Mouse (Mus musculus) brain, embryonic 14.5 days (tissue): ENCODE measurements around the gene Rufy4. TPM values are rescaled to one million over a fixed set of nuclear protein-coding genes. Genes with fewer than 3 reads are reported as not detected.

Source experiments
- DNase-seq: peaks from one replicate; pipeline ENCODE4 v3.0.0-alpha.2; 2011; ENCODE audit warnings: low read depth
- CTCF ChIP-seq: fragments of 200-500 bp; IDR thresholded peaks from 2 replicates; pipeline ENCODE4 v1.5.1; 2012; ENCODE audit warnings: inconsistent platforms, mild to moderate bottlenecking, moderate library complexity, borderline replicate concordance; ENCODE audit not compliant: insufficient read depth, insufficient read length; ENCODE audit errors: extremely low read depth
- POLR2A ChIP-seq: fragments of 200-500 bp; IDR thresholded peaks from 2 replicates; pipeline ENCODE4 v1.6.1; 2012; ENCODE audit warnings: mild to moderate bottlenecking, inconsistent platforms, borderline replicate concordance; ENCODE audit not compliant: poor library complexity, insufficient read depth, insufficient read length, severe bottlenecking; ENCODE audit errors: extremely low read depth
- polyA plus RNA-seq: library from polyadenylated mRNA; depleted of rRNA; stranded (reverse); fragments of >200 nt; gene quantifications from 2 replicates; pipeline ENCODE4 v1.2.3, GENCODE M21; 2012; rRNA removed

Rufy4 gene
- polyA plus RNA-seq, 1 experiment: 0.86 TPM

GRCm38 (mm10) chr1:74195961-74196360, 70.6 kb downstream of the Rufy4 start:
- TF ChIP-seq POLR2A (no peak), CTCF (peak; percentile 56)
- DNase-seq: no peak

GRCm38 (mm10) chr1:74196621-74197419, 71.5 kb downstream of the Rufy4 start:
- DNase-seq: no peak
- TF ChIP-seq CTCF: no peak
- TF ChIP-seq POLR2A: no peak

Other genes with a start within 250 kb of the Rufy4 start
- gene Tns1, start 1.1 kb upstream of the Rufy4 start, polyA plus RNA-seq: 7.9 and 15.1 TPM in 2 replicates
- 0.06 and 0.08 TPM in 2 replicates for gene Cxcr2, start 28.4 kb downstream of the Rufy4 start, polyA plus RNA-seq
- not detected in 2 replicates for gene Cxcr1, start 69.1 kb downstream of the Rufy4 start, polyA plus RNA-seq
- gene Arpc2, start 110.5 kb downstream of the Rufy4 start, polyA plus RNA-seq: 213 and 224 TPM in 2 replicates
- 0.10 and 0.15 TPM in 2 replicates for gene Gpbar1, start 153.0 kb downstream of the Rufy4 start, polyA plus RNA-seq
- gene Aamp, start 159.2 kb downstream of the Rufy4 start, polyA plus RNA-seq: 161 and 167 TPM in 2 replicates
- gene Pnkd, start 159.4 kb downstream of the Rufy4 start, polyA plus RNA-seq: 58.5 and 63.2 TPM in 2 replicates
- gene Tmbim1, start 180.1 kb downstream of the Rufy4 start, polyA plus RNA-seq: 6.6 and 7.3 TPM in 2 replicates
- 1.0 and 3.1 TPM in 2 replicates for gene Catip, start 236.6 kb downstream of the Rufy4 start, polyA plus RNA-seq
- gene Slc11a1, start 249.7 kb downstream of the Rufy4 start, polyA plus RNA-seq: 3.2 and 4.0 TPM in 2 replicates